Mouse (Mus musculus) hindbrain, embryonic 10.5 days (tissue): Measurements from ENCODE around the gene Acy3. TPM values are rescaled to one million over a fixed set of nuclear protein-coding genes. Genes with fewer than 3 reads are reported as not detected.
A peak's percentile ranks its signal among the peaks of the same experiment; 100 is the strongest.

Source experiments
- DNase-seq: peaks from one replicate; pipeline ENCODE4 v3.0.0-alpha.2; 2017; ENCODE audit warnings: low spot score
- H3K27ac ChIP-seq: fragments of 300-500 bp; sonication (generic); 2 replicates; pipeline ENCODE4 v1.5.1; 2016; ENCODE audit warnings: mild to moderate bottlenecking, moderate library complexity
- H3K27me3 ChIP-seq: fragments of 300-500 bp; sonication (generic); 2 replicates; pipeline ENCODE4 v1.6.1; 2016; ENCODE audit warnings: mild to moderate bottlenecking; ENCODE audit not compliant: poor library complexity, insufficient read depth, severe bottlenecking
- H3K36me3 ChIP-seq: fragments of 300-500 bp; sonication (generic); 2 replicates; pipeline ENCODE4 v1.6.1; 2016; ENCODE audit warnings: mild to moderate bottlenecking, moderate library complexity
- H3K4me1 ChIP-seq: fragments of 300-500 bp; sonication (generic); replicated peaks from 2 replicates; pipeline ENCODE4 v1.6.1; 2016; ENCODE audit warnings: mild to moderate bottlenecking
- H3K4me3 ChIP-seq: fragments of 300-500 bp; sonication (generic); 2 replicates; pipeline ENCODE4 v1.5.1; 2016; ENCODE audit warnings: mild to moderate bottlenecking, moderate library complexity
- H3K9me3 ChIP-seq: fragments of 300-500 bp; sonication (generic); 2 replicates; pipeline ENCODE4 v1.6.1; 2016; ENCODE audit warnings: mild to moderate bottlenecking, moderate library complexity
- WGBS: fragments of 180-500 bp; shearing (Covaris S2); methylation state at CpG from one replicate; pipeline ENCODE4 v1.1.7; 2016; 5-methylcytosine and 5-hydroxymethylcytosine counted together
- polyA plus RNA-seq: library from polyadenylated mRNA; unstranded; fragments of >200 nt; fragmentation: Nextera tagmentation; extraction: Ambion mirVana; gene quantifications from 2 replicates; pipeline ENCODE4 v1.2.1, GENCODE M21; 2016

The Acy3 gene
- 2.6 and 2.9 TPM in 2 replicates for polyA plus RNA-seq

DNA sequence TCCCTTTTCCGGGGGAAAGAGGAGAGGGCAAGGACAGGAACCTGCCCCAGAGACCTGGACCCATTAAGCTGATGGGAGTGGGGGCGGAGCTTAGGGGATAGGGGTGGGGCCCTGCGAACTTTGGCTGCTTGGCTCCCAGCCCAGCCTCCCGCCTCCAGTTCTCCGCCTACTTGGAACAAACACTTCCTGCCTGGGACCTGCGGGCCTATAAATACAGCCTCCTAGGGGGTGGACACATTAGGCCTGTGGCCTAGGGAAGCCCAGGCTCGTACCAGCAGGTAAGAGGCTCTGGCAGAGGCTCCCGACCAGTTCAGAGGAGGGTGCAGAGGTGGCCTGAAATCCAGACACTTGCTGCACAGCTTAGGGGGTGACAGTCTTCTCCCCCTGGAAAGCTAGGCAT, at the start of gene Acy3:
Gene Acy3 (plus strand): TSS at position 237 of the 400 bp plus-strand sequence.
- peaks cover 58% of the 10 kb centered on the region for H3K4me1 ChIP-seq
- H3K9me3 ChIP-seq = peaks cover 5% of the 10 kb centered on the region
- DNase-seq = peak; percentile 44
- 22% methylated on average over 8 of the region's 8 CpGs for WGBS
- no peaks in the 10 kb centered on the region for H3K36me3 ChIP-seq
- H3K4me3 ChIP-seq = no peak within 1 kb of the TSS
- H3K27ac ChIP-seq = peak within 1 kb of the TSS; percentile 86
- H3K27me3 ChIP-seq = no peaks in the 10 kb centered on the region

DNA sequence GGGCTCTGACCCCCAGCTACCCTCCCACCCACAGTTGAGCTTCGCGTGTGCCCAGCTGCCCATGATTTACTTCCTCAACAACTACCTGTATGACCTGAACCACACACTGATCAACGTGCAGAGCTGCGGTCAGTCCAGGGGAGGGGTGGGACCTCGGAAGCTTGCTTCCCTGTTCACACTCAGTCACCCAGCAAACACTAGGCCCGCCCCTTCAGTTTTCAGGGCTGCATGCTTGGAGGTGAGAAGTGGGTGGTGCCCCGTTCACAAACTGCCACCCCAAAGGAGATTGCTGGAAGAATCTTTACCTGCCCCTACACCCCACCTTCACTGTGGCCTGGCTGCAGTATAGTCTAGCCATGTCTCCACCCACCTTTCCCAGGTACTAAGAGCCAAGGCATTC, 44.1 kb upstream of the Acy3 start:
- Histone ChIP-seq H3K9me3 (no peaks in the 10 kb centered on the region), H3K36me3 (no peaks in the 10 kb centered on the region), H3K4me3 (no peak overlapping the region), H3K27me3 (peaks cover 23% of the 10 kb centered on the region), H3K4me1 (peaks cover 3% of the 10 kb centered on the region; the same call in 1 of the 2 replicates), H3K27ac (no peak overlapping the region)
- 85% methylated on average over 7 of the region's 7 CpGs for WGBS
- DNase-seq = no peak

DNA sequence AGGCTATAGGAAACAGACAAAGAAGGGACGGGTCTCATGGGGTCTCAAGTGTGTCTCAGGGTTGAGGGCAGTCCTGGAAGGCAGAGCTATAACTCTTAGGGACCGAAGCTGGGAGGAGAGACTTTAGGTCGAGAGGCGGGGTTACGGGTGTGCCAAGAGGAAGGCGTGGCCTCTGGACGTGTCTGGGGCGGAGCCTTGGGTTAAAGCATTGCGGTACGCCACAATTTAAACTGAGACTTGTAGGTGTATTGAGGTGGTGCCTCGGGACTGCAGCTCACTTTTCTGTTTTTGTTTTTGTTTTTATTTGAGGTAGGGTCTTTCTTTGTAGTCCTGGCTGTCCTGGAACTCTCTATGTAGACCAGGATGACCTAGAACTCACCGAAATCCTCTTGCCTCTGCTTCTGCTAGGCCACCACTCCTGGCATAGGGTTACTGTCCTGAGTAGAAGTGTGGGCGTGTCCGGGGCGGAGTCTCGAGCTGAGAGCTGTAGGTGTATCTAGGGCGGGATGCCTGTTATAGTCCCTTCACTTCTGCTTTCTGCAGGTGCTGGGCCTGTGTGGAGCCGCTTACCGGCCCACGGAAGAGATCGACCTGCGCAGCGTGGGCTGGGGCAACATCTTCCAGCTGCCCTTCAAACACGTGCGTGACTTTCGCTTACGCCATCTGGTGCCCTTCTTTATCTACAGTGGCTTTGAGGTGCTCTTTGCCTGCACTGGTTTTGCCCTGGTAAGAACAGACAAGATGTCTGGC, 43.2 kb upstream of the Acy3 start:
- 22% methylated on average over 27 of the region's 27 CpGs for WGBS
- no peak for DNase-seq
- Histone ChIP-seq H3K27ac (no peak overlapping the region), H3K4me1 (peaks cover 3% of the 10 kb centered on the region; the same call in 1 of the 2 replicates), H3K9me3 (no peaks in the 10 kb centered on the region), H3K27me3 (peaks cover 23% of the 10 kb centered on the region), H3K4me3 (0 out of 2 replicates have a peak overlapping the region, but pooled peaks have one; percentile 11), H3K36me3 (no peaks in the 10 kb centered on the region)

DNA sequence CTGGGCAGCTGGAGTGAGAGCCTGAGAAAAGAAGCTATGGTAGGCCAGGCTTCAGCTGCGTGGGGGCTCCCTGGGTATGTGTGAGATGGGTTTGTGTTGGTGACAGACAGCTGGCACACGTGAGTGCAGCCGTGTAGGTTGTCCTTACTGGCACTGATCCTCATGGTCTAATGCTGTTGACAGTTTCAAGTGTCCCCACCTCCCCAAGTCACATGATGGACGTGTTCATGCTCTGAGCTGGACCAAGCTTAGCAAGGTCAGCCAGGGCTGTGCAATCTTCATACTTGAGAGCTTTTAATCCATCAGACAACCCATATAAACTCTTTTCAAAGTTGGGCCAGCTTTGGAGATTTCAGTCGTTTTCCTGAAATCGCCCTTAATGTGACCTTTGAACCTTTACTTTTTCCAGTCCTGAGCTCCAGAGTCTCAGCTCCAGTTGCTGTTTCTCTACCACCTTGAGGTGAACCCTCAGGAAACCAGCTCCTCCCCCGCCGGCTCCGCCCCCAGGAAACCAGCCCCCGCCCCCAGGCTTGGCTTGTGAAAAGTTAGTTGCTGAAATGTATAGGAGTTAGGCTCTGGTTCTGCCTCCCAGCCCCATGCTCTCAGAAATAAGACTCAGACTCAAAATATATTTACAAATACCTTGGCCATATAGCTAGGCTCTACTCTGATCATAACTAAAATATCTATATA, 40.4 kb upstream of the Acy3 start:
- Histone ChIP-seq H3K27me3 (peaks cover 23% of the 10 kb centered on the region), H3K27ac (no peak overlapping the region), H3K36me3 (no peaks in the 10 kb centered on the region), H3K9me3 (no peaks in the 10 kb centered on the region), H3K4me1 (peaks cover 9% of the 10 kb centered on the region; the same call in 1 of the 2 replicates), H3K4me3 (no peak overlapping the region)
- WGBS = 39% methylated on average over 10 of the region's 10 CpGs
- DNase-seq = no peak

DNA sequence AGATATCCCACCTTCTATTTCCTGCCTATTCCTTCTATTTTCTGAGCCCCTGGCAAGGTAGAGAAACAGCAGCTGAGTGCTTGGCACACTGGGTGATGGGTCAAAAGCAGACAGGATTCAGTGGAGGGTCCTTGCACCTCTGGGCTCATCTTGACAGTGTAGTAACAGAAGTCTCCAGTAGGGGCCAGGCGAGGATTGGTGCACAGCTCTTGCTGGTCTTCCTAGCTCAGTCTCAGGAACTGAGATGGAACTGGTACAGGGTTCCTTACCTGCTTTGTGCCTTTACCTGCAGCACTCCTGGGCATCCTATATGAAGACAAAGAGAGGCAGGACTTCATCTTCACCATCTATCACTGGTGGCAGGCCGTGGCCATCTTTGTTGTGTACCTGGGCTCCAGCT, 39.7 kb upstream of the Acy3 start:
- peaks cover 22% of the 10 kb centered on the region for H3K27me3 ChIP-seq
- DNase-seq = peak; percentile 70
- WGBS = 13% methylated on average over 2 of the region's 2 CpGs
- no peaks in the 10 kb centered on the region for H3K36me3 ChIP-seq
- no peaks in the 10 kb centered on the region for H3K9me3 ChIP-seq
- H3K27ac ChIP-seq = no peak overlapping the region
- no peak overlapping the region for H3K4me3 ChIP-seq
- H3K4me1 ChIP-seq = peaks cover 9% of the 10 kb centered on the region; the same call in 1 of the 2 replicates

DNA sequence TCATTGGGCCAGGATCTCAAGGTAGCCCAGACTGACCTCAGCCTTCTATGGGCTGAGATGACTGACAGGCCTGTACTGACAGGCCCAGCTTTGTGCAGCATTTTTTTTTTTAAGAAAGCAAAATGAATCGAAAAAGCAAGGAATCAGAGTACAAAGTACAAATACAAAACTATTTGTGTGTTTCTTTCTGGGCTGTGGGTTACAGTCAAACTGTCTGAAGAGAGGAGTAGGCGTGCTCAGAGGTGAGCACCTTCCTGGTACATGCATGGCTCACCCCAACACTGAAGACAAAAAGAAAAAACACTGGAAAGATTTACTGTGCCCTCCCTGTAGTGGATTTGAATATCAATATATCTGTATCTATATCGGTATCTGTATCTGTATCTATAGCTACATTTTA, 38.6 kb upstream of the Acy3 start:
- Histone ChIP-seq H3K27me3 (peaks cover 11% of the 10 kb centered on the region), H3K4me1 (peaks cover 9% of the 10 kb centered on the region; the same call in 1 of the 2 replicates), H3K9me3 (no peaks in the 10 kb centered on the region), H3K4me3 (no peak overlapping the region), H3K36me3 (no peaks in the 10 kb centered on the region), H3K27ac (no peak overlapping the region)
- DNase-seq = no peak
- WGBS = 80% methylated on average over 3 of the region's 3 CpGs

DNA sequence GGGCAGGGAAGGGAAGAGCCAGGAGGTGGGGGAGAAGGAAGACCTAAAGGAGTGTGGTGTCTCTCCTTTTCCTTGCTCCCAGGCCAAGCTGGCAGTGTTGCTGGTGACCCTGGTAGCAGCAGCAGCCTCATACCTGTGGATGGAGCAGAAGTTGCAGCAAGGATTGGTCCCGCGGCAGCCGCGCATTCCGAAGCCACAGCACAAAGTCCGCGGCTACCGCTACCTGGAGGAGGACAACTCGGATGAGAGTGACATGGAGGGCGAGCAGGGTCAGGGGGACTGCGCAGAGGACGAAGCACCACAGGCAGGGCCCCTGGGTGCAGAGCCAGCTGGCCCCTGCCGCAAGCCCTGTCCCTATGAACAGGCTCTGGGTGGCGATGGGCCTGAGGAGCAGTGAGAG, 37.8 kb upstream of the Acy3 start:
- H3K4me3 ChIP-seq = no peak overlapping the region
- no peaks in the 10 kb centered on the region for H3K9me3 ChIP-seq
- 75% methylated on average over 14 of the region's 14 CpGs for WGBS
- DNase-seq = no peak
- peaks cover 6% of the 10 kb centered on the region for H3K27me3 ChIP-seq
- H3K4me1 ChIP-seq = 0 out of 2 replicates have a peak, but pooled peaks cover 7% of the 10 kb centered on the region
- no peaks in the 10 kb centered on the region for H3K36me3 ChIP-seq
- no peak overlapping the region for H3K27ac ChIP-seq

DNA sequence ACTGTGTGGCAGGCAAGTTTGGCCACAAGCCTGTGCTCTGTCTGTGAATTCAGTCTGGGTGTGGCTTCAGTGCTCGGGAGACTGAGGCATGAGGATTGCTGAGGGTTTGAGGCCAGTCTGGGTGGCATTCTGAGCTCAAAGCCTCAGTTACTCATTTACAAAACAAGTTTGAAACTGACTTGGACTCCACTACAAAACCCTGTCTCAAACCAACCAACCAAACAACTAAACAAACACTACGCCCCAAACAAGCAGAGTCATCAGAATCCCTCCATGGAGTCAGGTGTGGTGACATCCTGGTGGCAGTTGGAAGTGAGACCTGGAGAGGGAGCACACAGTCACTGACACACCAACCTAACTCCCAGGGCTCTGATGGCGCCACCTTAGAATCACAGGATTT, 36.0 kb upstream of the Acy3 start:
- Histone ChIP-seq H3K9me3 (no peaks in the 10 kb centered on the region), H3K4me3 (no peak overlapping the region), H3K27me3 (no peaks in the 10 kb centered on the region; the same call in 1 of the 2 replicates), H3K27ac (no peak overlapping the region), H3K4me1 (0 out of 2 replicates have a peak, but pooled peaks cover 9% of the 10 kb centered on the region), H3K36me3 (no peaks in the 10 kb centered on the region)
- DNase-seq = no peak
- WGBS = 84% methylated on average over 3 of the region's 3 CpGs

DNA sequence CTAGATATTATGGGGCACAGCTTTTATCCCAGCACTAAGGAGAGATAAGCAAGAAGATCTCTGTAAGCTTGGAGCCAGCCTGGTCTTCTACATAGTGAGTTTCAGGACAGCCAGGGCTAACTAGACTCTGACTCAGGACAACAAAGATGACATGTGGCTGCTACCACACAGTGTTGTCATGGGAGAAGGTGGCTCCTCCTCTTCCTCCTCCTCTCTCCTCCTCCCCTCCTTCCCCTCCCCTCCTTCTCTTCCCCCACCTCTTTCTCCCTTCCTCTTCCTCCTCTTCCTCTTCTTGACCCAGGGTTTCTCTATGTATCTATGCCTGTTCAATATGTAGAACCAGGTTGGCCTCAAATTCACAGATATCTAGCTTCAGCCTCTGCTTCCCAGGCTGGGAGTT, 34.9 kb upstream of the Acy3 start:
- Histone ChIP-seq H3K36me3 (no peaks in the 10 kb centered on the region), H3K27ac (no peak overlapping the region), H3K4me1 (0 out of 2 replicates have a peak, but pooled peaks cover 9% of the 10 kb centered on the region), H3K27me3 (no peaks in the 10 kb centered on the region; the same call in 1 of the 2 replicates), H3K4me3 (no peak overlapping the region), H3K9me3 (no peaks in the 10 kb centered on the region)
- DNase-seq = no peak

DNA sequence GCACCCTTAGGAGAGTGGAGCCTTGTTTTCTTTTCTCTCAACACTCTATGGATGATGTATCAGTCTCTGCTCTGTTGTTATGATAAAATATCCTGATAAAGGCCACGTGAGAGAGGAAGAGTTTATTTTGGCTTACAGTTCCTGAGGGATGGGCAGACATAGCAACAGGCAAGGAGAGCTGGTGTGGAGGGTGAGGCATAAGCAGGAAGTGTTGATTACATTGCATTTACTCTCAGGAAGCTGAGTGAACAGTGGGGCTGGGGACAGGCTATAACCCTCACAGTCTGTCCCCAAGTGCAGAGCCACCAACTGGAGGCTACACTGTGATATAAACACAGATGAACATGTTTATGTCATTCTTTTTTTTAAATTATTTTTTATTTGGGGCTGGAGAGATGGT, 34.3 kb upstream of the Acy3 start:
- 62% methylated on average over 1 of the region's 1 CpGs for WGBS
- Histone ChIP-seq H3K4me3 (no peak overlapping the region), H3K9me3 (no peaks in the 10 kb centered on the region)

DNA sequence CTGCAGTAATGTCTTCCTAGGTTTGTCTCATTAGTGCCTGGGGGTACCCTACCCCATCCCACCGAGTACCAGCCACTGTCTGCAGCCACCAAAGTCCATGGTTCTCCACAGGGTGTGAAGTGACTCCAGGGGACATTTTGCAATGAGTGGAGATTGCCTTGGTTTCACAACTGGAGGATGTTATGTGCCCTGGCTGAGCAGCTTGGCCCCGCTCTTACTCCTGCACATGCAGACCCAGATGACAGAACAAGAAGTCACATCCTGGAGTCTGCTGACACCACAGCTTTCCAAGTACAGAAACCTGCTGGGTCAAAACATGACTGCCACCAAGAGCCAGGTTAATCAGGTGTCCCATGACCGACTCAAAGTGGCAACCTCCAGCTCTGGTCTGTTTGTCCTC, 31.3 kb upstream of the Acy3 start:
- H3K36me3 ChIP-seq = no peaks in the 10 kb centered on the region
- H3K4me1 ChIP-seq = 0 out of 2 replicates have a peak, but pooled peaks cover 3% of the 10 kb centered on the region
- H3K9me3 ChIP-seq = no peaks in the 10 kb centered on the region
- no peak for DNase-seq
- H3K27ac ChIP-seq = no peak overlapping the region
- no peak overlapping the region for H3K4me3 ChIP-seq
- H3K27me3 ChIP-seq = no peaks in the 10 kb centered on the region
- 86% methylated on average over 3 of the region's 3 CpGs for WGBS

More for the DNA sequence above, 34.3 kb upstream of the Acy3 start:
- Histone ChIP-seq H3K27me3 (no peaks in the 10 kb centered on the region; the same call in 1 of the 2 replicates), H3K36me3 (no peaks in the 10 kb centered on the region), H3K4me1 (0 out of 2 replicates have a peak, but pooled peaks cover 9% of the 10 kb centered on the region), H3K27ac (no peak overlapping the region)
- no peak for DNase-seq

DNA sequence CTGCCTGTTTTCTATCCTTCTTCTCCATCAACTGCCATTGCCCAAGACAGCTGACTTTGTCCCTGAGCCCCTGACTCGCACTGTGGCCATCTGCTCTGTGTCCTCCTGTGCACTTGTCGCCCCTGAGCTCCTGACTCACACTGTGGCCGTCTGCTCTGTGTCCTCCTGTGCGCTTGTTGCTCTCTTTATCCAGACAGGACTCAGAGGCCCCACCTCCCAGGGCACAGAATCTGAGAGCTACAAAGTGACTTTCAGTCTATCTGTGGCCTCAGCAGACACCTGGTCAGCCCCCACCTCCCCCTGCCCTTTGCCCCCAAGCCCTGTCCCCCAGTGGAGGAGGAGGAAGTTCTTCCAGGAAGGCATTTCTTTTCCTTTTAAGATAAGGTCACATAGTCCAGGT, 30.6 kb upstream of the Acy3 start:
- no peaks in the 10 kb centered on the region for H3K36me3 ChIP-seq
- H3K4me3 ChIP-seq = no peak overlapping the region
- H3K4me1 ChIP-seq = 0 out of 2 replicates have a peak, but pooled peaks cover 3% of the 10 kb centered on the region
- H3K27me3 ChIP-seq = no peaks in the 10 kb centered on the region
- H3K9me3 ChIP-seq = no peaks in the 10 kb centered on the region
- WGBS = 61% methylated on average over 4 of the region's 4 CpGs
- H3K27ac ChIP-seq = no peak overlapping the region
- no peak for DNase-seq
